Mouse (Mus musculus): Measurements from ENCODE around the gene Fbxw8. TPM values are rescaled to one million over a fixed set of nuclear protein-coding genes. Genes with fewer than 3 reads are reported as not detected.

The Fbxw8 gene
- polyA plus RNA-seq, 1 experiment, result 20.3 TPM

GRCm38 (mm10) chr5:118029035-118029408 is 126.2 kb downstream of the Fbxw8 start:
- 4% methylated on average over 12 of the region's 12 CpGs for WGBS
- no peak for DNase-seq (ENCODE audit: low read depth in 1 of 2, low spot score in 2 of 2)
- H3K36me3 ChIP-seq (ENCODE audit: control insufficient read depth, insufficient read depth, low read length), result no peaks in the 10 kb centered on the region
- TF ChIP-seq POLR2A (IDR thresholded peaks at IDR 0.05; ENCODE audit: low read depth, low read length), result no peak
- TF ChIP-seq CTCF (IDR thresholded peaks at IDR 0.05; ENCODE audit: extremely low read depth, insufficient read depth, insufficient read length, insufficient replicate concordance), result no peak
- peak overlapping the region; percentile 19; the same call in 1 of the 2 replicates for H3K27ac ChIP-seq (ENCODE audit: insufficient read depth, low read length)
- peaks cover 10% of the 10 kb centered on the region; the same call in 1 of the 2 replicates for H3K4me1 ChIP-seq (ENCODE audit: control insufficient read depth, insufficient read depth, insufficient read length)
- H3K4me3 ChIP-seq (ENCODE audit: extremely low read depth, insufficient read depth, insufficient read length), result peak overlapping the region; percentile 59
- H3K27me3 ChIP-seq (ENCODE audit: control insufficient read depth, insufficient read depth, low read length), result peaks cover 17% of the 10 kb centered on the region

- WGBS, result 3% methylated on average over 79 of the region's 79 CpGs
- no peak overlapping the region for H3K27ac ChIP-seq (ENCODE audit: insufficient read depth, low read length)
- no peak for DNase-seq (ENCODE audit: low read depth in 1 of 2, low spot score in 2 of 2)
- H3K4me1 ChIP-seq (ENCODE audit: control insufficient read depth, insufficient read depth, insufficient read length), result peaks cover 10% of the 10 kb centered on the region; the same call in 1 of the 2 replicates
- no peaks in the 10 kb centered on the region for H3K36me3 ChIP-seq (ENCODE audit: control insufficient read depth, insufficient read depth, low read length)
- peak overlapping the region; percentile 59 for H3K4me3 ChIP-seq (ENCODE audit: extremely low read depth, insufficient read depth, insufficient read length)
- TF ChIP-seq POLR2A (IDR thresholded peaks at IDR 0.05; ENCODE audit: low read depth, low read length), result no peak
- no peak for TF ChIP-seq CTCF (IDR thresholded peaks at IDR 0.05; ENCODE audit: extremely low read depth, insufficient read depth, insufficient read length, insufficient replicate concordance)
- peaks cover 17% of the 10 kb centered on the region for H3K27me3 ChIP-seq (ENCODE audit: control insufficient read depth, insufficient read depth, low read length)
These were observed 126.9 kb downstream of the Fbxw8 start for GRCm38 (mm10) chr5:118028191-118029034.

- Histone ChIP-seq H3K4me1 (ENCODE audit: control insufficient read depth, insufficient read depth, insufficient read length) (peaks cover 10% of the 10 kb centered on the region; the same call in 1 of the 2 replicates), H3K4me3 (ENCODE audit: extremely low read depth, insufficient read depth, insufficient read length) (peak within 1 kb of the TSS; percentile 59), H3K36me3 (ENCODE audit: control insufficient read depth, insufficient read depth, low read length) (no peaks in the 10 kb centered on the region), H3K27me3 (ENCODE audit: control insufficient read depth, insufficient read depth, low read length) (peaks cover 17% of the 10 kb centered on the region), H3K27ac (ENCODE audit: insufficient read depth, low read length) (no peak within 1 kb of the TSS)
- under 1% methylated on average over 47 of the region's 63 CpGs for WGBS
- no peak for TF ChIP-seq CTCF (IDR thresholded peaks at IDR 0.05; ENCODE audit: extremely low read depth, insufficient read depth, insufficient read length, insufficient replicate concordance)
- TF ChIP-seq POLR2A (IDR thresholded peaks at IDR 0.05; ENCODE audit: low read depth, low read length), result no peak
- no peak for DNase-seq (ENCODE audit: low read depth in 1 of 2, low spot score in 2 of 2)
These were observed 127.5 kb downstream of the Fbxw8 start, which contains the start of gene Tesc for GRCm38 (mm10) chr5:118027698-118028190. TSS of gene Tesc (plus strand) at chr5:118027743.

GRCm38 (mm10) chr5:118027101-118027697 is 128.1 kb downstream of the Fbxw8 start:
- 6% methylated on average over 39 of the region's 39 CpGs for WGBS
- Histone ChIP-seq H3K4me1 (ENCODE audit: control insufficient read depth, insufficient read depth, insufficient read length) (peaks cover 10% of the 10 kb centered on the region; the same call in 1 of the 2 replicates), H3K27me3 (ENCODE audit: control insufficient read depth, insufficient read depth, low read length) (peaks cover 17% of the 10 kb centered on the region), H3K36me3 (ENCODE audit: control insufficient read depth, insufficient read depth, low read length) (no peaks in the 10 kb centered on the region), H3K4me3 (ENCODE audit: extremely low read depth, insufficient read depth, insufficient read length) (peak overlapping the region; percentile 17; the same call in 1 of the 2 replicates), H3K27ac (ENCODE audit: insufficient read depth, low read length) (no peak overlapping the region)
- TF ChIP-seq POLR2A (IDR thresholded peaks at IDR 0.05; ENCODE audit: low read depth, low read length) (no peak), CTCF (IDR thresholded peaks at IDR 0.05; ENCODE audit: extremely low read depth, insufficient read depth, insufficient read length, insufficient replicate concordance) (no peak)
- DNase-seq (ENCODE audit: low read depth in 1 of 2, low spot score in 2 of 2), result no peak

- no peak for TF ChIP-seq POLR2A (IDR thresholded peaks at IDR 0.05; ENCODE audit: low read depth, low read length)
- TF ChIP-seq CTCF (IDR thresholded peaks at IDR 0.05; ENCODE audit: extremely low read depth, insufficient read depth, insufficient read length, insufficient replicate concordance), result no peak
- Histone ChIP-seq H3K4me3 (ENCODE audit: extremely low read depth, insufficient read depth, insufficient read length) (no peak overlapping the region), H3K4me1 (ENCODE audit: control insufficient read depth, insufficient read depth, insufficient read length) (peaks cover 10% of the 10 kb centered on the region; the same call in 1 of the 2 replicates), H3K27ac (ENCODE audit: insufficient read depth, low read length) (no peak overlapping the region), H3K36me3 (ENCODE audit: control insufficient read depth, insufficient read depth, low read length) (no peaks in the 10 kb centered on the region), H3K27me3 (ENCODE audit: control insufficient read depth, insufficient read depth, low read length) (peaks cover 17% of the 10 kb centered on the region)
- no peak for DNase-seq (ENCODE audit: low read depth in 1 of 2, low spot score in 2 of 2)
- WGBS, result 11% methylated on average over 13 of the region's 13 CpGs
These were observed 128.9 kb downstream of the Fbxw8 start for GRCm38 (mm10) chr5:118026343-118026742.

GRCm38 (mm10) chr5:118025880-118026279 is 129.4 kb downstream of the Fbxw8 start:
- H3K27ac ChIP-seq (ENCODE audit: insufficient read depth, low read length), result no peak overlapping the region
- TF ChIP-seq POLR2A (IDR thresholded peaks at IDR 0.05; ENCODE audit: low read depth, low read length), result no peak
- no peak for TF ChIP-seq CTCF (IDR thresholded peaks at IDR 0.05; ENCODE audit: extremely low read depth, insufficient read depth, insufficient read length, insufficient replicate concordance)
- H3K36me3 ChIP-seq (ENCODE audit: control insufficient read depth, insufficient read depth, low read length), result no peaks in the 10 kb centered on the region
- H3K4me3 ChIP-seq (ENCODE audit: extremely low read depth, insufficient read depth, insufficient read length), result no peak overlapping the region
- peaks cover 10% of the 10 kb centered on the region; the same call in 1 of the 2 replicates for H3K4me1 ChIP-seq (ENCODE audit: control insufficient read depth, insufficient read depth, insufficient read length)
- peaks cover 17% of the 10 kb centered on the region for H3K27me3 ChIP-seq (ENCODE audit: control insufficient read depth, insufficient read depth, low read length)
- no peak for DNase-seq (ENCODE audit: low read depth in 1 of 2, low spot score in 2 of 2)
- WGBS, result 11% methylated on average over 12 of the region's 12 CpGs
